Mouse (Mus musculus) c-Kit-positive CD71-positive TER-119-negative erythroid progenitor cells, embryonic 14.5 days (primary cell): Measurements from ENCODE around the gene Deaf1.

Source experiments
- DNase-seq: peaks from one replicate; pipeline ENCODE4 v3.0.0-alpha.2; 2013; ENCODE audit warnings: low read depth

Deaf1 gene

DNA sequence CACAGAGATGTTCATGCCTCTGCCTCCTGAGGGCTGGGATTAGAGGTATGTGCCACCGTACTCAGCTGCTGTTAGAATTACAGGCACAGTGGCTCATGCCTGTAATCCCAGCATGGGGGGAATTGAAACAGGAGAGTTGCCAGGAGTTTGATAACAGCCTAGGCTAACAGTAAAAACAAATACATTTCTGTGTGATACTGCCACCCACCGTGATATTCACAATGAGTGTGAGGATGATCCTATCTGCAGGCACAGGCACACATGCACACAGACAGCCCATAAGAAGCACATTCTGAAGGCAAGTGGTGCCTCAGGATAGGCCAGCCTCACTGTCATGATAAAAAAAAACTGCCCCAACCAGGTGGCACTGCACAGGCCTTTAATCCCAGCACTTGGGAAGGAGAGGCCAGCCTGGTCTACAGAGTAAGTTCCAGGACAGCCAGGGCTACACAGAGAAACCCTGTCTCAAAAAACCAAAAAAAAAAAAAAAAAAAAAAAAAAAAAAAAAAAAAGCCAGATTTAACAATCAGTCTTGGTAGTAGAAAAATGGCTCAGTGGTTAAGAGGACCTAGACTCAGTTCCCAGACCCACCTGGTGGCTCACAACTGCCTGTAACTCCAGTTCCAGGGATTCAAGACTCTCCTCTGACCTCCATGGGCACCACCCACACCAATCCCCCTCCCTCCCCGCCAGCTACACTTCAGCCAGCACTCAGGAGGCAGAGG lies 29.4 kb downstream of the Deaf1 start:
- DNase-seq, result peak; percentile 14

DNA sequence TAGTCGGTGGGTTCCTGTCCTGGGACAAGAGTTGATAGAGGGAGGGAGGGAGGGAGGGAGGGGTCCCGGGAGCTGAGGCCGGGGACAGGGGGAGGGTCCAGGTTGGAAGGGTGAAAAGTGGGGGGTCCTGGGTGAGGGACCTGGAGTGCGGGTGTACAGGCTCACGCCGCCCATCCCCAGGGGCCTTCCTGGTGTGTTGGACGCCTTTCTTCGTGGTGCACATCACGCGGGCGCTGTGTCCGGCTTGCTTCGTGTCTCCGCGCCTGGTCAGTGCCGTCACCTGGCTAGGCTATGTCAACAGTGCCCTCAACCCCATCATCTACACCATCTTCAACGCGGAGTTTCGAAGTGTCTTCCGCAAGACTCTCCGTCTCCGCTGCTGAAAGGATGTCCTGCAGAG lies 33.0 kb downstream of the Deaf1 start:
- DNase-seq, result no peak

GRCm38 (mm10) chr7:141293852-141294471 lies 33.5 kb downstream of the Deaf1 start:
- no peak for DNase-seq

DNA sequence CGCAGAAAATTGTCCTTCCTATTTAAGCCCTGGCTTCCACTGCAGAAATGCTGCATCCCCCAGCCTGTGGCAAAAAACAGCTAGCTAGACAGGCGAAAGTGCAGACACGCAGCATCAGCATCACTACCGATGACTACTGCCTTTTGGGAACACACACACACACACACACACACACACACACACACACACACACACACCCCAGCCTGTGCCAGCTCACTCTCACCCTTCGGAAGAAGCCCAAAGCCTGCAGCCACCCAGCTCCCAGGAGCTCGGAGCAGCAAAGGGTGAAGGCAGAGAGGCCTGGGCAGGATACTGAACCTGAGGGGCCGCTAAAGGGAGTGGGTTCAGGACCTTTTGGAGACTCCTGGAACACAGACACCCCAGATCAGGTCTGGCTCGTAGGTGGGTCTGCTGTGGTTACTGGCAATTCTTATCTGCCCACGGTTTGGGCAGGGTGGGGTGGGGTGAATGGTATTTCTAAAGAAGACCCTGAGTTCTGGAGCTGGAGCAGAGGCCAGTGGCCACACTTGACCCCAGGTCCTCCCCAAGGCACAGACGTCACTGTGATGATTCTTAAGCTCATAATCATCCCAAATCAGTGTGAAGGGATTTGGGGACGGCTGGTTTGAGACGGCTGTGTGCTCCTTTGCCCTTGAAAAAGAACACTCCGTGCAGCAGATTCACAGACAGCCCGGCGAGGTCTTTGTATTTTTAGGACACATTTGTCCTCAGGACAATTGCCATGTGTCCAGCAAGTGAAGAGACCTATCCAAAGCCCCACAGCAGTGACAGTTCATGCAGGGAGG lies 34.7 kb downstream of the Deaf1 start:
- no peak for DNase-seq

DNA sequence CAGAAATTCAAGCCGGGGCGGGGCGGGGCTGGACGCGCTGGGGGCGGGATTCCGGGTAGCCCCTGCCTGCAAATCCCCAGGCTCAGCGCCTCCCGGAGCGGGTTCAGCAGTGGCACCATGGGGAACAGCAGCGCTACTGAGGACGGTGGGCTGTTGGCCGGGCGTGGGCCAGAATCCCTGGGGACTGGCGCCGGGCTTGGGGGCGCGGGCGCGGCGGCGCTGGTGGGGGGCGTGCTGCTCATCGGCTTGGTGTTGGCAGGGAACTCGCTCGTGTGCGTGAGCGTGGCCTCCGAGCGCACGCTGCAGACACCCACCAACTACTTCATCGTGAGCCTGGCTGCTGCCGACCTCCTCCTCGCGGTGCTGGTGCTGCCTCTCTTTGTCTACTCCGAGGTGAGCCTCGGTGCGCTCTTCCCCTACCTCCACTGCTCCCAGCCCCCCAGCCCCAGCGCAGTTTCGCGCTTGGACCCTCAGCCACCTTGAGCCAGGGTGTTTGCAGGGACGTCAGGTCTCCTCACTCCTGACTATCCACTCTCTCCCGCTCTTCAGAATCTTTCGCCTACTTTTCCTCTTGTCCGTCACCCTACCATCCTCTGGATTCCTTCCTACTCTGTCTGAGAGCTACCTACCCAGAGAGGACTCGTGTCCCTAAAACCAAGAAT lies 35.4 kb downstream of the Deaf1 start, which contains the start of gene Drd4:
Gene Drd4 (plus strand): TSS at position 86 of the 662 bp plus-strand sequence.
- no peak for DNase-seq

GRCm38 (mm10) chr7:141288042-141288441 lies 39.4 kb downstream of the Deaf1 start:
- no peak for DNase-seq

- no peak for DNase-seq
These were observed 44.7 kb downstream of the Deaf1 start for GRCm38 (mm10) chr7:141282756-141283155.

- no peak for DNase-seq
These were observed 46.0 kb downstream of the Deaf1 start for GRCm38 (mm10) chr7:141281442-141281841.

- DNase-seq, result no peak
These were observed 48.5 kb downstream of the Deaf1 start, which contains the start of gene Sct for GRCm38 (mm10) chr7:141278766-141279590. Sct (minus strand) TSS chr7:141279133.

DNA sequence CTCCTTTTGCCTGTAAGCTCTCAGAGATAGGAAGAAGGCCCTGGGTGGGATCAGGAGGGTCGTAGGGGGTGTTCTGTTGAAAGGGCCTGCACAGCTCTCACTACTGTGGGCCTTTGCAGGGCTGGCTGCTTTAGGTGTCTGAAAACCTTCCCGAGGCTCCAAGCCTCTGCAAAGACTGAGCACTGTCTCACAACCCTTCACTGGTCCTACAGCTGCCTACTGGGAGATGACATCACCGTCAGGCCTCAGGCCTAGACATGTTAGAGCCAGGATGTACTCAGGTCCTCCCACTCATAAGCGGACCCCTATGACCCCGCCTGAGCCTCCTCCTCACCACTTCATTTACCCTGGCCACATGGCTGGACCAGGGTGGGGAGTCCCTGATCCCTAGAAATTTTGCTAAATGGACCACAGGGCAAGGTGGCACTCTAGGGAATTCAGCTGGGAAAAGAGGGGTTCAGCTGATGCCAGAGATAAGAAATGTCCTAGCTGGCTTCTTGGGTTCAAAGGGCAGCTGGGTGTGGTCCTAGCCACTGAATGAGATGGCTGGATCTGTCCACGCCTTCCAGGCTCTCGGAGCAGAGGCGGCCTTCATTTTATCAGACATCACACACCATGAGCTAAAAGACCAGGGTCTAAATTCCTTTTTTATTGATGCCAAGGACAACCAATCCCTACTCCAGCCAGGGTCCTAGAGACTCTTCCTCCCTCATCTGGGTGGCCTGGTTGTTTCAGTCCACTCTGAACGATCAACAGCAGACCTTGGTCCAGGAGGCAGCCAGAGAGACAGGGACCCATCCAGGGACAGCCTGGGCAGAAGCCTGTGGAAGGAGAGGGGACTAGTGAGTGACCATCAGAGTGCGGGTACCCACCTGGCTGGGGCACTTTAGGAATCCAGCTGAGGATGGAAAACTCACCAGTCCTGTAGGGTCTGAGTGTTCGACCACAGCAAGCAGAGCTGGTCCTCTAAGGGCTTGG lies 49.5 kb downstream of the Deaf1 start:
- DNase-seq, result no peak

DNA sequence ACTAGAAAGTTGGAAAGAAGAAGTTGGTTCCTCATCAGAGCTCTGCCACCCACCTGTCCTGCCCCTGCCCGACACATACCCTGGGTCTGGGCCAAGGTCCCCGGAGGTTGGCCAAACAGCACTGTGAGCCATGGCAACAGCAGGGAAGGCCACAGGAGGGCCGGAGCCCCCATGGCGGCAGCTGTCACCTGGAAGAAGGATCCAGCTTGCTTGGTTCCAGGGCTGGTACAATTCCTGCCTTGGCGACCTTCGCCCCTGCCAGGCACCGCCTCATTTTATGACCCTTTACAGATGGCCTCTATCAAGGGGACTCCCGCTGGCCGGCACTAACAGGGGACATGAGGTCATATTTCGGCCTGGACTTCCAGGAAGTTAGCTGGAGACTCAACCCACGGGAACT lies 50.9 kb downstream of the Deaf1 start, which contains the start of gene Cdhr5:
Gene Cdhr5 (minus strand): TSS at position 241 of the 400 bp plus-strand sequence.
- DNase-seq, result no peak

DNA sequence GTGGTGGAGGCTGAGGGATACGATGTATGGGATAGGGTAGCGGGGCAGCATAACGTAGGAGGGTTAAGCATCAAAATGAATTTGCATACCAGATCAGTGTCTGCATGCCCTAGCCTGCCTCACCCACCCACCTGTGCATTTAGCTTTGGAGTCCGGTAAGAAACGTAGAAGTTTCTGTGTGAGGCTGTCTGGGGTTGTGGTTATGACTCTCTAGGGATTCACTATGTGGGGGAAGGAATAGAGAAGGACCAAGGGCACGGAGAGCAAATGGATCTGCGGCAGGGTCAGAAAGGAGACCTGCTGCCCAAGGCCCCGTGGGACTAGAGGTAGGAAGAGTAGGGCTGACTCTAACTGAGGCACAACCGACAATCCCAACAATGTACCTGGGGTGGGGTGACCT lies 52.1 kb downstream of the Deaf1 start:
- no peak for DNase-seq

DNA sequence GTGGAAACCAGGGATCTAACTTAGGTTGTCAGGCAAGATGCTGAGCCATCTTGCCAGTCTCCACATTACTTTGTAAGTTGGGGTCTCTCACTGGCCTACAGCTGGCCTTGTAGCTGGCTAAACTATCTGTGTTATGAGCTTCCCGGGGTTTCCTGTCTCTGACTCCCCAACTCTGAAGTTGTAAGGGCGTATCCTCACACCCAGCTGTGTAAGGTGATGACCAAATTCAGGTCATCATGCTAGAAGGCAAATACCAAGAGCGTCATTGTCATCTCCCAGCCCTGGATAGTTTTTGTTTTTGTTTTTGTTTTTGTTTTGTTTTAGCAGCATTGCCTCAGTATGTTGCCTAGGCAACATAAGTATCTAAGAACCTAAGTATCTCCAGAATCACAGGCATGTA lies 56.9 kb downstream of the Deaf1 start:
- no peak for DNase-seq

GRCm38 (mm10) chr7:141269273-141269545 lies 58.3 kb downstream of the Deaf1 start:
- no peak for DNase-seq

GRCm38 (mm10) chr7:141268466-141269272 lies 58.8 kb downstream of the Deaf1 start:
- no peak for DNase-seq

GRCm38 (mm10) chr7:141265739-141266561 lies 61.5 kb downstream of the Deaf1 start, which contains the start of gene Irf7:
Irf7 (minus strand) TSS chr7:141266481.
- peak; percentile 69 for DNase-seq

DNA sequence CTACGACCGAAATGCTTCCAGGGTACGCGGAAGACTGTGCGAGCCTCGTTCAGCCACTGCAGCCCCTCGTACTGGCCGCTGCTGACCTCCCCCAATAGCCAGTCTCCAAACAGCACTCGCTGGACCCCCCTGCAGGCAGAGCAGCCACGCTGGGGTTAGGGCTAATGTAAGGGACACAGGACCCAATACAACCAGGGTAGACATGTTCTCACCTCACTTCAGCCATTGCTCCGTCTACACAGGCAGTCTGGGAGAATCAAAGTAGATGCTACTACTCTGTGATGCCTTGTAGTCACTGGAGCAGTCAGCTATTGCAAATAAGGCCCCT lies 62.1 kb downstream of the Deaf1 start:
- DNase-seq, result peak; percentile 14

- peak; percentile 40 for DNase-seq
These were observed 62.6 kb downstream of the Deaf1 start for GRCm38 (mm10) chr7:141264761-141265410.
